Mouse (Mus musculus) mouse trophoblast stem cell (cell line): Measurements from ENCODE around the gene Cutc.

ENCODE experiments used
- in situ Hi-C, 2 experiments: fragments of 300-500 bp; cut with MseI, MboI; formaldehyde crosslinking; loops; 2 replicates in 1 of 2; 3 replicates in 1 of 2; pipeline ENCODE4 v1.15.1; 2025

The Cutc gene

DNA sequence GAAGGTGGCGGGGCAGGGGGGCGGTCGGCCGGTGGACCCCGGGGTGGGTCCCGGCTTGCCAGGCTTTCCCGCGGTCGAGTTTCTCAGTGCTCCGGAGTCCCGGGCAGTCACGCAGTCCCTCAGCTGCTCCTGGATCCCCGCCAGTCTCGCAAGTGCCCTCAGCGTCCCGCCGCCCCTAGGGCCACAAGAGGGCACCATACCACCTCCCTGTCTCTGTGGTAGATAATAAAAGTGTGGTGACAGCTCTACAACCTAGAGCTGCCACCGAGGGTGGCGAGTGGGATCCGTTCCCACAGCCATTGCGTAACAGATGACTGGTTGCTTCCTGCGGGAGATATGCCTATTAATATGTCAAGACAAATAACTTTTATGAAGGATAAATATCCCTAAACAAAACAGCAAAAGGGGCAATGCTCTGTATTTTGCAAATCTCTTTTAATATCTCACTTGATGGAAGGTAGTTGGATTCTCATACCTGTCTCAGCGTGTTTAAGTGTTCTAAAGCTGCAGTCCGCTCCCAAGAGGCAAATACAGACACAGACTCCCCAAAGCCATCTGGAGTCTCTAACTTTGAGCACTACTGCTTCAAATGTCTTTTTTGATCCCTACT lies 535 bp downstream of the Cutc start:
- in situ Hi-C loops, result no loop called here

DNA sequence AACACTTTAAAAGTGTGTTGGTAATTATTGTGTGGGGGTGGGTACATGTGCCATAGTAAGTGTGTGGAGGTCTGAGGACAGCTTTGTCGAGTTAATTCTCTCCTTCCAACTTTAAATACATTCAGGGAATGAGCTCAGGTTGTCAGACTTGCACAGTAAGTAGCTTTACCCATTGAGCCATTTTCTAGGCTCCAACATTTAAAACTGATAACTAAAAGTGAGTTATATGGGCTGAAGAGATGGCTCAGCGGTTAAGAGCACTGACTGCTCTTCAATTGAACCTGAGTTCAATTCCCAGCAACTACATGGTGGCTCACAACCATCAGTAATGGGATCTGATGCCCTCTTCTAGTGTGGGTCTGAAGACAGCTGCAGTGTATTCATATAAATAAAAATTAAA lies 1.4 kb downstream of the Cutc start:
- in situ Hi-C loops, result no loop called here

GRCm38 (mm10) chr19:43754872-43755271 lies 2.1 kb downstream of the Cutc start:
- in situ Hi-C loops, result no loop called here

GRCm38 (mm10) chr19:43760504-43760903 lies 7.7 kb downstream of the Cutc start:
- in situ Hi-C loops, result no loop called here

DNA sequence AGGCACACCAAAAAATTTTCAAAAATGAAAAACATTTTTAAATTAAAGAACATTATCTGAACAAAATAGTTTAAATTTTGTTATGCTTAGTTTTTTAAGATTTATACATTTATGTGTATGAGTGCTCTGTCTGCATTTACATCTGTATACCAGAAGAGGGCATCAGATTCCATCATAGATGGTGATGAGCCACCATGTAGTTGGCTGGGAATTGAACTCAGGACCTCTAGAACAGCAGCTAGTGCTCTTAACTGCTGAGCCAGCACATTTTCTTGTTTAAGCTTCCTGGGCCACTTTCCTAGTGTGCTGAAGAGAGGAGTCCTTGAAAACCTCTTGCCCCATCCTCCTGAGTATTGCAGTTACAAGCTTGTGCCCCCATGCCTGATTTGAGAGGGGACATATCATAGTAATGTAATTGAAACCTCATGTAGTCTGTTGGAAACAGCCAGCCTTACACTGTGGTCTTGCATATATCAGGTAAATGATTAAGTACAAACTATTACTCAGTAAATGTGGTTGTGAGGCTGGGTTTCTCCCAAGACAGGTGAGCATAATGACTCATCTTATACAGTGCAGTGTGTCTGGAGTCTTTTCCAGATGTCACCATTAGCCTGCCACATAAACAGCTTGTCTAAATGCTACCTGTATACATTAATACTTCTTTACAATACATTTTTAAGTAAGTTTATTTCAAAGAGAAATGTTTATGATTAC lies 8.9 kb downstream of the Cutc start:
- in situ Hi-C loops, result no loop called here

DNA sequence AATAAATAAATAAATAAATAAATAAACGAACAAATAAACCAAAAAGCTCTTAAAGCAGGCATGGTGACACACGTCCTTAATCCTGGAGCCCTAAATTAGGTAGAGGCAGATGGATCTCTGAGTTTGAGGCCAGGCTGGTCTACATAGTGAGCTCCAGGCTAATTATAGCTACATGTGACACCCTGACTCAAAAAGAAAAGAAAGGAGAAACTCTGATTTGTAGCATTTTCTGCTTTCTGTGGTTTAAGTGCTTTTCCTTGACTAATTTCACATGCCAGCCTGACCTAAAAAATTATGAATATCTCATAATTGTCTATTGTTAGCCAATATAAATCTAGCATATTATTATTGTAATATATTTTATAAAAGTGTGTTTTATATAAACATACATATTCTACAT lies 9.6 kb downstream of the Cutc start:
- in situ Hi-C loops, result no loop called here

DNA sequence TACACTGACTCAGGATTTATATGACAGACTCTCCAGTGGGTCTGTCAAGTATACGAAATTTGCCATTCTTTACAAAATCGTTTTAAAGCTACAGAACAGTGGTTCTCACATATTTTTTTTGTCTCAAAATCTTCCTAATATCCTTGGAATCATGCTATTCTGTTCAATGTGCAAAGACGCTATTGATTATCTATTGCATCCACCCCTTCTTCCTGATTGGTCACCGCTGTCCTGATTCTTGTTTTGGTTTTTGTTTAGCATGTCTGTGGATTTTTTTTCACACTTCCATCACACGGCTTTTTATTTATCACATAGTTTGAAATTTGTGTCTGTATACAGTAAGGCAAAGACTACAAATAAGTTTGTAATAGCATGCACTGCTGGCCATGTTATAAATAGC lies 13.7 kb downstream of the Cutc start:
- in situ Hi-C loops, result no loop called here

DNA sequence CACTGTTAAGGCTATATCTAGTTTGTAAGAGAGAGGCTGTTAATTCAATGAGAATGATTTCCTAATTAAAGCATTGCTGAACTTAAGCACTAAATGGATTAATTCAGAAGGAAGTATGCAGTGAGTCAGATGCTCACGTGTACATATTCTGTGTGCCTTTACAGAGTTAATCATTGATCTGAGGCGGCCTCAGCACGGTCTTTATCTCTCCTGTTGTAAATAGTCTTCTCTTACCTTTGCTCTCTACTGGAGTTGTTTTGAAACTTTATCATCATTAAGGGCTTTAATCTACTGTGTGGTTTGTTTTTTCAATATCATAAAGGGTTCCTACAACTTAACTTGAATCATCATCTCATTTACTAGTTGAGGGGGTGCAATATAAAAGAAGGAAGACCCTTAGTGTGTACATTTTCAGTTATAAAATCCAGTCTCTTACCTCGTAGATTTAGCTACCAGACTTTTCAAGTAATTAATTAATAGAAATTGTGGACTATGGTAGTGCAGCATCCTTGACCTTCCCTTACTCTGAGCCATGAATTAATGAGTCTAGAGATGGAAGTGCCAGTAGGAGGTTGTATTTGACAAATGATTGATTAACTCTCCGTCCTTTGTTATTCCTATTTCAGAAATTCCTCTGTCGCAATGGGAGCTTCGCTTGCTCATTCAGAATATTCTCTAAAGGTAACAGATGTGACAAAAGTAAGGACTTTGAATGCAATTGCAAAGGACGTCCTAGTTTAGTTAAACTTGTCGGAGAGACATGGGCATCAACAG lies 14.9 kb downstream of the Cutc start:
- in situ Hi-C loops, result no loop called here

GRCm38 (mm10) chr19:43769366-43769960 lies 16.7 kb downstream of the Cutc start:
- in situ Hi-C loops, result no loop called here

GRCm38 (mm10) chr19:43770584-43770983 lies 17.8 kb downstream of the Cutc start:
- in situ Hi-C loops, result no loop called here

DNA sequence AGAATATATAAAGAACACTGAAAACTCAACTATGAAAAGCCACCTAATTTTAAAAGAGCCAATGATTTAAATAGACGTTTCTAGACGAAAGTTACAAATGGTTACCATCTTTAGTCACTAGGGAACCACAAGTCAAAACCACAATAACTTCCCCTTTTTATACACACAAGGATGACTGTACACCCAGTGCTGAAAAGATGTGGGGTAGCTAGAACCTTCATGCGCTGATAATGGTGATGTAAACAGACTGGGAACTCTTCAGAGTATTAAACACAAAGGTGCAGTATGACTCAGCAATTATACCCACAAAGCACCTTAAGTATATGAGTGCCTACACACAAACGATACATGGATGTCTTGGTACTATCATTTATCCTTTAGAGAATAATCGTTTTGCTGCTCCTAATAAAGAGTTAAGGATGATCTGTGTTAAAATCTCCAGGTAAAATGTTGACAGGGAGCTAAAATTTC lies 18.7 kb downstream of the Cutc start:
- in situ Hi-C loops, result no loop called here

DNA sequence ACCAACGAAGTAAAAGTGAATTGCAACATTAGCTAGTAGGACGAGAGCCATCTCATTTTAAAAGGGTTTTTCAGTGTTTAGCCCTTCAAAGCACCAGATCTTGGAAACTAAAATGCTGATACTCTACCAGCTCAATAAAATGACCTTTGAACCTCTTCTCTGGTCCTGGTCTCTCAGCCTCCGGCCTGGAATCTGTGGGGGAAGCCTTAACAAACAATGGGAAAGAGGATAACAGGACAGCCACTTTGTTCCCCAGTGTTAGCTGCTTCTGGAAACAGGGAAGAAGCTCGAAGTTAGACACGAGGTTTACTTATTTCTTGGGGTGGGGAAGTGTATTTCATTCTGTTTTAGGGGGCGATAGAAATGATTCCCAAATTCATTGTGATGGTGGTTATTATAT lies 19.5 kb downstream of the Cutc start:
- in situ Hi-C loops, result no loop called here

- in situ Hi-C loops, result no loop called here
These were observed 22.6 kb downstream of the Cutc start for GRCm38 (mm10) chr19:43775433-43775832.

DNA sequence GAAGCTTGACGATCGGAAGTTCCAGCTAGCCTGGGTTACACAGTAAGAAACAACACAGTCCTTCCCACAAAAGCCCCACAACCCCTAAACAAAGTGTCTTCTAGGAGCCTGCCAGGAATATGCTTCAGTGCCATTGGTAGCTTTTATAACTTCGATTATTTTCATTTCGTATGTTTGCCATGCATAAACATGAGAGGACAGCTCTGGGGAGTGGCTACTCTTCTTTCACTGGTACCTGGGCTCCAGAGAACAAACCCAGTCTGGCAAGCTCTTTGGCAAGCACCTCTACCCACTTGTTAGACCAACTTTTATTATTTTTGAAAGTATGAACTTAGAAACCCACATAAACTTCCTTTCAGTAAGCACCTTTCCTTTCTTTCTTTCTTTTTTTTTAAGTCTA lies 23.8 kb downstream of the Cutc start:
- in situ Hi-C loops, result no loop called here

DNA sequence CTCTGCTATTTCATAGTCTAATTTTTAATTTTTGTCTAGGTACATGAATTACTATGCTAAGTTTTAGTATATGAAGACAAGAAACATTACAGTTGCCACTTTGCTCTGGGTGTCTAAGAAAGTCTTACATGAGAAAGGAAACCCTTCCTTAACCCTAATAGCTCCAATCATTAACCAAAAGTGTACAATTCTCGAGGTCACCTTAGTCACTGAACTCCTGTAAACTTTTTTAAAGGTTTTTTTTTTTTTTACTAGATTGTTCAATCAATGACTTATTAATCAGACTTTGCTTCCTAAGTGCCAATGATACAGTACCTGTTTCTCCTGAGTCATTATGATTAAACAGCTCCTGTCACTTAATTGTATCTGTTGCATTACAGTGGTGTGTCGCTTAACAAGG lies 24.5 kb downstream of the Cutc start:
- in situ Hi-C loops, result no loop called here

- in situ Hi-C loops, result no loop called here
These were observed 27.6 kb downstream of the Cutc start for GRCm38 (mm10) chr19:43780391-43780790.

GRCm38 (mm10) chr19:43781980-43782379 lies 29.2 kb downstream of the Cutc start, which contains the start of gene Abcc2:
TSS of gene Abcc2 (plus strand) at chr19:43782192.
- in situ Hi-C loops, result no loop called here

DNA sequence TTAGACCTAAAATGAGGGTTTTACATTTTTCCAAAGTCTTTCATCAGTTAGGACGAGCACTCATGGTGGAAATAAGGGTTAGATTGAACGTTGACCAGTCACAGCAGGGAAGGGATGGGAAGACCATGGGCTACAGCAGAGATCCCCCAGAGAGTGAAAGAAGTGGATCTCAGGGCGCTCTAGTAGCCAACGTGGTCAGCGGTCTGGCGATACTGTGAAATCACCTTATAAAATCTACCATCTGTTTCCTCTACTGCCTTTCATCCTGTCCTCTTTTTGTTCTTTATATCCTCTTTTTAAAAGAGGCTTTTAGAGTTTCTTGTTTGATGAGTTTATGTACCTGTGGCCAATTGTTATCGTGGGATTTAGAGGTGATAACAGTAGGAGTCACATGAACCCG lies 32.0 kb downstream of the Cutc start:
- in situ Hi-C loops, result no loop called here

DNA sequence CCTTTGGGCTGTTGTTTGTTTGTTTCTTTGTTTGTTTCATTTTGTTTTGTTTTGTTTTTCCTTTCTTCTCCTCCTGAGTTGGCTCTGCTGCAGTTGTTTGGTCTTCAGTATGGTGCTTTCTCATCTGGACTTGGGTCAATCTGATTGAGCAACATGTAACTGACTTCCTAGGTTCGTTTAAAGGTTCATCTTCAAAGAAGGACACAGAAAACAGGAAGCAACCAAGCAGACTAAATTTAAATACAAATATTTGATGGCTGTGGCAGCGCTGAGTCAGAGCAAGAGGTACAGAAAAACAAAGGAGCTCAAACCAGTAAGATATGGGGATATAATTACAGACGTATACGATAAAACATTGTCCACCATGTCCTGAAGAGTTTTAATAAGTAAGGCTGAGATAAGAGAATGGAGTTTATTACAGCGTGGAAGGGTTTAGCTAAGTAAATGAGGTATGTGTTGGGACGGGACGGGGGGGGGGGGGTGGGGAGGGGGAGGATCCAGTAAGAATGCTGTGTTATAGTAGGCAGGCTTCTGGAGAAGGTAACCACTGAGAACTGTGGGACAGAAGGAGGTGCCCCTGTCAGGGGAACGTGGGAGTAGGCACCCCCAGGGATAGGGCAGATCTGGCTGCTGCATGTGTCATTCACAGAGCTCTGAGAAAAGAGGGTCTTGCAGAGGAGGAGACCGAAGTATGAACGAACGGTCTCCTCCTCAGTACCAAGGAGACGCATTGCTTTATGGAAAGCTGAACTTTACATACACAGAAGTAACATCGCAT lies 33.6 kb downstream of the Cutc start:
- in situ Hi-C loops, result no loop called here

DNA sequence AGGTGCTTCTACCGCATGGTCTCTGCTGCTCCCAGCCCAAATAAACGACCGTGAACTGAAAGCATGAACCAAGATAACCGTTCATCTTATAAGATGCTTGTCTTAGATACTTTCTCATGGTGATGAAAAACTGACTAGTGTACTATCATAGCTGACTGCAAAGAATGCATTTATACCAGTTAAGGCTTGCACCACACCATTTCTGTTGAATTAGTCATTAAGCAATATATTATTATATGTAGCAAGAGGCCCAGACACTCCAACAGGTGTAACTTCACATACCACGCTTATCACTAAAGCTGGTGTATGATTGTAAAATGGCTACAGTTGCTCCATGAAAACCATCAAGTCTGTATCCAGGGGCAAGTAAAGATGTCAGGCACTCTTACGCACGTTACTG lies 37.0 kb downstream of the Cutc start:
- in situ Hi-C loops, result no loop called here

- in situ Hi-C loops, result no loop called here
These were observed 39.7 kb downstream of the Cutc start for GRCm38 (mm10) chr19:43792537-43792936.

- in situ Hi-C loops, result no loop called here
These were observed 41.2 kb downstream of the Cutc start for GRCm38 (mm10) chr19:43793951-43794350.
